Mouse (Mus musculus) right cerebral cortex, postnatal 25 days (tissue): ENCODE measurements around the gene Hist1h1c.
"Not testable (repeated sequence)": the region's sequence is repeated elsewhere in the genome, so short reads cannot be mapped to it uniquely, and the experiment has no call there.

Experiments used
- DNase-seq: peaks from one replicate; pipeline ENCODE4 v3.0.0; 2022

The Hist1h1c gene

GRCm38 (mm10) chr13:23717176-23717575 is 21.4 kb upstream of the Hist1h1c start:
- DNase-seq: no peak

GRCm38 (mm10) chr13:23717593-23718245 is 20.9 kb upstream of the Hist1h1c start:
- not testable (repeated sequence) for DNase-seq

GRCm38 (mm10) chr13:23724239-23724638 is 14.4 kb upstream of the Hist1h1c start:
- DNase-seq: no peak

- no peak for DNase-seq
Measured at GRCm38 (mm10) chr13:23725213-23725612, 13.4 kb upstream of the Hist1h1c start.

GRCm38 (mm10) chr13:23728472-23729191 is 10.0 kb upstream of the Hist1h1c start:
- no peak for DNase-seq

GRCm38 (mm10) chr13:23729192-23729525 is 9.4 kb upstream of the Hist1h1c start:
- DNase-seq: no peak

GRCm38 (mm10) chr13:23729706-23730105 is 8.9 kb upstream of the Hist1h1c start:
- DNase-seq: no peak

GRCm38 (mm10) chr13:23730479-23730878 is 8.1 kb upstream of the Hist1h1c start:
- DNase-seq: no peak

GRCm38 (mm10) chr13:23732156-23732804 is 6.3 kb upstream of the Hist1h1c start:
- DNase-seq: no peak

GRCm38 (mm10) chr13:23737091-23737490 is 1.5 kb upstream of the Hist1h1c start:
- no peak for DNase-seq

- DNase-seq: no peak
Measured at GRCm38 (mm10) chr13:23738041-23738440, 567 bp upstream of the Hist1h1c start.

GRCm38 (mm10) chr13:23739069-23739921 is 687 bp downstream of the Hist1h1c start:
- peak; percentile 89 for DNase-seq

- DNase-seq: no peak
Measured at GRCm38 (mm10) chr13:23739922-23740252, 1.3 kb downstream of the Hist1h1c start.

- no peak for DNase-seq
Measured at GRCm38 (mm10) chr13:23740256-23740840, 1.7 kb downstream of the Hist1h1c start.

GRCm38 (mm10) chr13:23740910-23741309 is 2.3 kb downstream of the Hist1h1c start:
- no peak for DNase-seq

- DNase-seq: no peak
Measured at GRCm38 (mm10) chr13:23742007-23742406, 3.4 kb downstream of the Hist1h1c start.

GRCm38 (mm10) chr13:23743215-23743614 is 4.6 kb downstream of the Hist1h1c start:
- no peak for DNase-seq

GRCm38 (mm10) chr13:23743963-23744362 is 5.4 kb downstream of the Hist1h1c start:
- no peak for DNase-seq

GRCm38 (mm10) chr13:23744421-23745380 is 6.1 kb downstream of the Hist1h1c start:
- no peak for DNase-seq

GRCm38 (mm10) chr13:23745381-23746161 is 7.0 kb downstream of the Hist1h1c start, which contains the start of gene Hist1h3c:
TSS of gene Hist1h3c (minus strand) at chr13:23745602.
- DNase-seq: peak; percentile 77
